Mouse (Mus musculus): Measurements from ENCODE around the gene Foxi1.
"Not testable (repeated sequence)": the region's sequence is repeated elsewhere in the genome, so short reads cannot be mapped to it uniquely, and the experiment has no call there.

Gene Foxi1

DNA sequence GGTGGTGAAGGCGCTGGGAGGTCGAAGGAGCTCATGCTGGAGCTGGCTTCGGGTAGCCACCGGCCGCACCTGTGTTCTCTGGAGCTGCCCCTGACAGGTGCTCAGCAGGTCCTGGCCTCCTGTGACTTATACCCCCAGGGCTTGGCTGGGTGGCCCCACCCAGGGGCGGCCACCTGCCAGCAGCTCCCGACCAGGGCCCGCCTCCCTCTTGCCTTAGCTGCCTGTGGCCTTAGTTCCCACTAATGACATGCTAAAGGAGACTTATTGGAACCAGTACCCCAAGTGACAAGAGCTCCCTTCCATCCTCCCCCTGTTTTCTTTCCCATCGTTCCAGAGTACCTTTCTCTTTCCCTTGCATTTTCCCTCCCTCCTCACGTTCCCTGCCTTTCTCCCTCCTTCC, at the start of gene Foxi1:
TSS of gene Foxi1 (minus strand) at position 101 of the 400 bp plus-strand sequence.
- DNase-seq (ENCODE audit: low spot score), result no peak

DNA sequence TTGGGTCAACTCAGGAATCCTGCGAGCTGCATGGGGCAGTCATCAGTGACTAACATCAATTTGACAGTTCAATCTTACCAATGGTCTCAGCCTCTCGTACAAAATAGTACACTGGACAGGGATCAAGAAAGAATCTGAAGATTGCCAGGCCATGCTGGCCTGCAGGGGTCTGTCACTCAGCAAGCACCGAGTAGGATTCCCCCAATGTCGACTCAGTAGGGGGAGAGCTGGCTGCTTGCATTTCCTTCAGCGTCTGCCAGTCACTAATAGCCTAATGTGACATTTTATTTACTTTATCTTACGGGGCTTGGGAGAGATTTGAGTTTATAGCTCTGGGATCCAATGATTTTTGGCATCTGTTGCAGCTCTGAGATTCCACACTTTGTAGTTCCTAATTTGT, 35.1 kb upstream of the Foxi1 start:
- DNase-seq (ENCODE audit: low spot score), result no peak

DNA sequence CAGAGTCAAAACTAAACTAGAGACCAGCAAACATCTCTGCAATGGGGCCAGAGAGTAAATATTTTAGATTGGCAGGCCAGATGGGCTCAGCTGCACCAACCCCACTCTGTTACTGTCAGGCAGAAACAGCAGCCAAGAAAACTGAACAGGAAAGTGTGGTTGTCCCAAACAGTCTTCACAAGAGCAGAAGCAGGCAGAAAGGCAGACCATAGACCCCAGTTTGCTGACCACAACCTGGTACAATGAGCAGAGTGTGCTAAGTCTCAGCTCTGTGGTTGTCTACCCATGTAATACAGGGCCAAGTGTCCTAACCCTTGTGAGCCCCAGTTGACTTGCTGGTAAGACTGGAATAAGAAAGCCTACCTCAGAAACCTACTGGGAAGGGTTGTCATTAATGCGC, 32.4 kb upstream of the Foxi1 start:
- no peak for DNase-seq (ENCODE audit: low spot score)

DNA sequence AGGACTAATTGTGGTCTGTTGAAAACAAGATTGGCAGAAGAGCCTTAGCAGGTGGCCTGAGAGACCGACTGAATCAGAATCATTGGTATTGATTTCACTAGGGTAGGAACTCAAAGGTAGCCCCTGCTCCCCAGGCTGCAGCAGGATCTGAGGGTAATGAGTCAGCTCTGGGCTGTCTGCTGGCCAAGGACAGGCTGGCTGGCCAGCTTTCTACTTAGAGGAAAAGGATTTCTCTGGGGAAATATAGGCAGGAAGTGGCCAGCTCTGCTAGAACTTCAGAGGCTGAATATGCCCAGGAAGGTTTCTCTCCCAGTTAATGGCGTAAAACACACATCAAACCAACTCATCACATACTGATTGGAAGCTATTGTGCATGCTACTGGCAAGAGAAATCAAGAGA, 31.8 kb upstream of the Foxi1 start:
- no peak for DNase-seq (ENCODE audit: low spot score)

DNA sequence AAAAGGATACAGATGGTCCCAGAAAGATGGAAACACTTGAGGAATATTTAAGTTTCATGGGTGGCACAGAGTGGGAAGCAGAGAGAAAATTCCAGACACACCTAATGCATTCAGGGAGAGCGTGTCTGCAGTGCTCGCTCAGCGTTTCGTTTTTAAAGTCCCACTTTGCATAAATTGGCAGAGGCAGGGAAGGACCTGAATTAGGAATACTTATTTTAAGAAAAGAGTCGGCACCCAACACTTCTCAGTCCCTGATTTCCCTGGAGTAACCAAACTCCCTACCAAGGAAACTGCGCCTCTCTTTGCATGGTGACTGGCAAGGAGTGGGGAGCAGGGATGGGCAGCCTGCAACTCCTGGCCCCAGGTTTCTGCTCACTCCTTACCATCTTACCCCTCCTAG, 29.0 kb upstream of the Foxi1 start:
- DNase-seq (ENCODE audit: low spot score), result no peak

DNA sequence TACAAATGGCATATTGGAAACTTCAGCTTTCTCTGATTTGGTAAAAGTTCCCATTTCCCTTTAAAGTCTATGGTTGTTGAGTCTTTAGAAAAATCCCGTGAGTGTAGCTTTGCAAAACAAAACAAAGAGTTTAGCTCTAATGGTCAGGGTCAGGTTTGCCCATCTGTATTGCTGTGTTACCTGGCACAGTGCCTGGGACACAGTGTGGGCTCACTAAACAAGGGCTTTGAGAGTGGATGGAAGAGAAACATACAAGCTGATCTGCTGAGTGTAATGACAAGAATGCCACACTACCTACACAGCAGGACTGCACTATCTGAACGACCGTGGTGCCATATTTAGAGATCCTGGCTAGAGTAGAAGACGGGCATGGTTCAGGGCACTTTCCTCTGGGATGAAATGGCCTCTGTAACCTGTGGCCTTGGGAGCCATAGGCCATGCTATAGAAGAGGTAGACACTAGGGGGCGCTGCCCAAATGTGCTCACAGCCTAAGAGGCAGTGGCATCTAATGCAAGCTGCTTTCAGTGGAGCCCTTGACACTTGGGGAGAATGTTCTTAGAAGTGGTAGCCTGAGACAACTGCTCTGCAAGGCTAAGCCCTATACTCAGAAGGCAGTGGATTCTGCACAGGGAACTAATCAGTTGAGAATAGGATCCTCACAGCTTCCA, 28.3 kb upstream of the Foxi1 start:
- DNase-seq (ENCODE audit: low spot score), result no peak

DNA sequence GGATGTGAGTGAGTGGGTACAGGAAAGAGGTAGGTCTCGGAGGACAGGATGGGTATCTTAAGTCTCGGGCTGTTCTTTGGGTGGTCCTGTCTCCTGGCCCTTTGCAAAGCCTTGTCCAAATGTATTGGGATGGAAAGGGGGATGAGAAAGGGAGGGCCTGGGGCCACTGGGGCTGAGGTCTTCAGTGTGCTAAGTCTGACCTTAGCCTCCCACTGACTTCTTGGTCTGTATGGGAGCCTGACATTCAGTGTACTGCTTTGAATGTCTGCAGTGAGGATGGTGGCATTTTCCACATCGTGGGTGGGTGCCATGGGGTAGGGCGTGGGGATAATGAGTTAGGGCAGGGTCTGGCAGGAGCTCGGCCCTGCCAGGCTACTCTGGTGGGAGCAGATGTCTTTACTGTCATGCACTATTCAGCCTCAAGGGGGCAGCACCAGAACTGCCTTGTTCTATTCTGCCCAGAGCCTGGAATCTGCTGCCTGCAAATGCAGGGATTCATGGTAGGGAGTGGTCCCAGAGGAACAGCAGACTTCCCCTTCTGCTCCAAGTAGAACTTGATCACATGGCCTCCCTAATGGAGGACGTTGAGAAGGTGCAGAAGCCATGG, 21.0 kb upstream of the Foxi1 start:
- DNase-seq (ENCODE audit: low spot score), result peak; percentile 38

DNA sequence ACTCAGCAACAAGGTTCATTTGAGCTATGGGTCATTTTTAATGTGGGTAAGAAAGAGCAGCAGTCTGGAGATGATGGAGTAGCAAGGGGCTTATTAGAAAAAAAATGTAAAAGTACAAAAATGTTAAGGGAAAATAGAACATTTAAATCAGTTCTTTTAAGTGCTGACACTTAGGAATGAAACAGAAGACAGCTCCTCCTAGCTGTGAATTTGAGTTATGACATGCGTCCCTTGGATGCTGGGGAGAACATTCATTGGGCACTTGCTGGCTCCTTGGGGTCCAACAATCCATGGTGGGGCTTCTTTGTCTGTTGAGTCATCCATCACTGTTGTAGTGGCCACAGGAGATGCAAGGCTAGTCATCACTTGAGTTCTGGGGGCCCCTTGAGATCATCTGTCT, 19.3 kb upstream of the Foxi1 start:
- DNase-seq (ENCODE audit: low spot score), result no peak

DNA sequence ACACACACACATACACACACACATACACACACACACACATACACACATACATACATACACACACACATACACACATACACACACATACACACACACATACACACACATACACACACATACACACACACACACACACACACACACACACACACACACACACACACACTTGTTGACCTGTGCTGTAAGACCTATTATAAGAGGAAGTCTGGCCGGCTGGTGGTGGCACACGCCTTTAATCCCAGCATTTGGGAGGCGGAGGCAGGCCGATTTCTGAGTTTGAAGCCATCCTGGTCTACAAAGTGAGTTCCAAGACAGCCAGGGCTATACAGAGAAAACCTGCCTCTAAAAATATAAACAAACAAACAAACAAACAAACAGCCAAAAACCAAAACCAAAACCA, 12.7 kb upstream of the Foxi1 start:
- not testable (repeated sequence) for DNase-seq (ENCODE audit: low spot score)

DNA sequence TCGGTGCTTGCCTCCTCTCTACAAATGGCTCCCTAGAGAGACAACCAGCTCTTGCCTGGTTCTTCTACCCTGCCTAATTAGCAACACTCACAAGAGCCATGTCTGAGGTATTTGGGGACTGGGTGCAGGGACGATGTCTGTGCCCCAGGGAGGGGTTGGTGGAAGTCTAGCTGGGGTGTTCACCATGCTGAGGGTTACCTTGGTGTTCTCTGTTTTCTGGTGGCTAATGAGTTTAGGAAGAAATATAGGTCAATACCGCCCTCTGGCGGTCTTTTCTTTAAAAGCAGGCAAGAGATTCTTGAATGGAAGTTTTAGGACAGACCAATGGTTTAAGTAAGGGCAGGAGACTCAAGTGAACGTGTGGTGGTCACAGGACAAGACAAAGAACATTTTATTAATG, 5.0 kb upstream of the Foxi1 start:
- no peak for DNase-seq (ENCODE audit: low spot score)

DNA sequence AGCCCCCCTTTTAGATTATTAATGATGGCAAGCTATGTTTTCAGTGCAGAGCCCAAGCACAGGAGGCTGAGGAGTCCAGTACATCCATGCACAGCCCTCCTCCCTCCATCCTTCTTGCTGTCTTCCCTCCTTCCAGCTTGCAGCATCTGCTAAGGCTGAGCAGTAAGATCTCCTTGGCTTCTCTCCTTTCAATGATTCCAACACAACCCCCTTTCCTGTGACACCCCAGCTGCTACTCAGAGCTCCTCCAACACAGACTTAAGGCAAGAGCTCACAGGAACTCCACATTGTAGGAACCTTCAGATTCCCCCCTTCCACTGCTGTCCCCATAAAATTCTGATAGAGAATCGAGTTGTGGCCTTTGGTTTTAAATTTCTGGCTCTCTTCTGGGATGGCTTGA, 5.1 kb downstream of the Foxi1 start:
- no peak for DNase-seq (ENCODE audit: low spot score)

DNA sequence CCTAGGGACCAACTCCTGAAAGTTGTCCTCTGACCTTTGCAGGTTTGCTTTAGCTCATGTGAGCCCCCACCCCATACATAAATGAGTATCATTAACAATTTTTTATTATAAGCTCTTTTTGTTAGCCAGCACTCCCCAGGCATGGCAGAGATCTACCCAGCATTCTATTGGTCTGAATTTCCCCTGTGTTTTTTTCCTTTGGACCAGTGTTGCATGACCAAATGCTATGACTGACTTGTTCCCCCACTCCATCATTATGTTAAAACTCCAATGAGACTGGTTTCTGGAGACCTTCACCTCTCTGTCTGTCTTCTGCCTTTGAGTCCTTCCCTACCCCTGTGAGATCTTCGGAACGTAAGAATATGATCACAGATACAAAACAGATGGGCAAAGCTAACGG, 12.7 kb downstream of the Foxi1 start:
- no peak for DNase-seq (ENCODE audit: low spot score)

DNA sequence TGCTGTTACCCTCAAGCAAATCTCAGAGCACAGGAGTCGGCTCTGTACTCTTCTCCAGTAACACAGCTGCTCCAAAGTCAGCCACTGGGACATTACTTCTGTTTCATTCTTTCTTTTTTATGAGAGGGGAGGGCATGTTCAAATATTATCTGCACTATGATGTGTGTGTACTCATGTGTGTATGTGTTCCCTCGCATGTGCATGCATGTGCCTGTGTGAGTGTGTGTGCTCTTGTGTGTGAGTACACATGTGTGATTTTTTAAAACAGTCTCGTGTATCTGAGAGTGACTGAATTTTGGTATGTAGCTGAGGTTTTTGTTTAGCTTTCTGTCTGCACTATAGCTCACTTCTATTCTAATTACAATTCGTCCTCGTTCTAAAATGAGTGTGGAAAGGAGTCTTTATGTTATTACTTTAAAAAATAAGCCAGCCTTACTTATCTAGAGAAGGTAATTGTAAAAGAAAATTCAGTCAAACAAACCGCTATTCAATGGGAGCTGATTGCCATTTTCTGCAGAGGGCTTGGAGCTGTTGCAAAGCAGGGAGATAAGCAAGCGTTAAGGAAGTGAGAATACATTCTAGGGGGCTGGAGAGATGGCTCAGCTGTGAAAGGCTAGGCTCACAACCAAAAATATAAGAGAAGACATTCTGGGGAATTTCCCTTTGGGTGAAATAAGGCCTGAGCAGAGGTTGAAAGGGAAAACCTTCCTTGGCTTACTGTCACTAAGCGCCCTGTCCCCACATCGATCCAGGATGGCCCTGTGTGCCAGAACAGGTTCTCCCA, 13.5 kb downstream of the Foxi1 start:
- no peak for DNase-seq (ENCODE audit: low spot score)

DNA sequence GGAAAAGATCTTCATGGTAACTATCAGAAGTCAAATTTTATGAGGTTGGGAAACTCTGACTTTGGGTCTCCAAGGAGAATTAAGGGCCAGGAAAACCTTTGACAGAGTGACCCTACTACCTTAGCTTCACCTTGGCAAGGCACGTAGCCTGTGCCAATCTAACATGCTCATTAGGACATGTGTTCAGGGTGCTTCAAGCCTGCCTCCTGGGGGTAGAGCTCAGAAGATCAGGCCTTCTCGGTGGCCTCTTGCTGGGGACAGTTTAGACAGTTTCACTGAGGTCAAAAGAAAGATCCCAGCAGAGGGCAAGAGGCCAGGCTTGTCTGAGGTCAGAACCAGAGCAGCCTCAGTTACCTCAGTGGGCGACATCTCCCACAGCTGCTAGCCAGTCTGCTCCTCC, 14.2 kb downstream of the Foxi1 start:
- DNase-seq (ENCODE audit: low spot score), result no peak

DNA sequence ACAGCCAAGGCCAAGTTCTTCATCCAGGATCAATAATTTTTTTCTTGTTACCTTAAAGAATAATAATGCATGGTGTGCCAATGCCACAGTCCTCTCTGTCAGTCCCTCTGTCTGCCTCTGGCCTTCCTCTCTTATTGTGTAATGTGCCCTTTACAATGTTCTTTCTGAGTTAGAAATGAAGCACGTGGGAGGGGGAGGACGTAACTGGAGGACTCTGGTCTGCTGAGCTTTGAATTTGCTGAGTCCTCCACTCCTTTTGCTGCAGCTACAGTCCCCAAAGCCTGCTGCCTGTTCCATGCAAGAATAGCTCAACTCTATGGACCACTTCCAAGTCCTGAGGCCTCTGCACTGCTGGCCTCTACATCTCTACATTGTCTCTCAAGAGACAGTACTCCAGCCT, 23.6 kb downstream of the Foxi1 start:
- no peak for DNase-seq (ENCODE audit: low spot score)

DNA sequence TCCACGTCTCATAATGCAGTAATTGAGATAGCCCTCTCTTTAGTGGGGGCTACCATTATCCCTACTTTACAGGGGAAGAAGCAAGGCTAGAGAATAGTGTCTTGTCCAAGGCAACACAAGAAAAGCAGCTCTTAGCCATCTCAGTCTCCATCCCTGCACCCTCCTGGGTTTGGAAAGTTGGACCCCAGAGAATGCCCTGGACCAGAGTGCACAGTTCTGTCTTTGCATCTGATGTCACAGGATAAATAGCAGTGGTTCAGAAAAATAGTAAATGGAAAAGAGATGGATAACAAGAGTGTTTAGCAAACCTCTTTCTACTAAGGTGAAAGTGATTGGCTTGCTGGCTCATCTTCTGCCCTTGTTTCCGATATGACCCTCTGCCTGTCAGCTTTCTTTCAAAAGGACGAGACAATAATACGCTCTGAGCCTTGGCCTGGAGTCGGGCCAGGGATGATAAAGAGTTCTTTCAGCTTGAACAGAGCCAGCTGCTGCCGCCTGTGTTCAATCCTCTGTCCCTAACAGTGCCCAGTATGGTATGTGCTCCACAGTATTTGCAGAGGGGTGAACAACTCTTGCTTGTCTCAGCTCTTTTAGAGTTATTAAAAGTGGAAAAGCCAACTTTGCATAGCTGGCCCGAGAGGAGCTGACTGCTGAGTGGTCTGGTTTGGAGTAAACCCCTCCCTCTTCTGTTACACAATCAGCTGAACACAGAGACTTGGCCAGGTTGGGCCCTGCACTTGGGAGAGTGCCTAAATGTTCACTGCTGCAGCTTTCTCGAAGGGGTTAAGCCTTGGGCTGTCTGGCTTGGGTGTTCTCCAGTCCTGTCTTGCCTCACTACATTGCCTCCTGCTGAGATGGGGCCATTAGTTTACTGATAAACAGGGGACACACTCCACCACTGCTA, 26.4 kb downstream of the Foxi1 start:
- peak; percentile 27 for DNase-seq (ENCODE audit: low spot score)

DNA sequence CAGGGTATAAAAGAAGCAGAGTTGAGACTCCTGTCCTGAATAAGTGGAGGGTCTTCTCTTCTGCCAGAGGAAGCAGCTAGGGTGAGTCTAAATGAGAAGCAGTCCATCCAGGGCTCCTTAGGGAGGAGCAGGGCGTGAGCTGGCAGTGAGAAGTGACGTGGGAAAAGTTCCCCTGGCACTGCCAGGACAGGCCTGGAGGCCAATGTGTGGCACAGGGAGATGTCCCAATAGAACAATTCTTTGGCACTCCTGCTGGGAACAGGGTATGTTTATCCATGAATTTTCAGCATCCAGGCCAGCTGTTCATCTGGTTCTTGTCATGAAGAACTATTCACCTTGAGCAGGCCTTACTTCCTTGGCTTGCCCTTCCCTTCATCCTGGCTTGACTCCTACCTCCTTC, 29.1 kb downstream of the Foxi1 start:
- DNase-seq (ENCODE audit: low spot score), result no peak

DNA sequence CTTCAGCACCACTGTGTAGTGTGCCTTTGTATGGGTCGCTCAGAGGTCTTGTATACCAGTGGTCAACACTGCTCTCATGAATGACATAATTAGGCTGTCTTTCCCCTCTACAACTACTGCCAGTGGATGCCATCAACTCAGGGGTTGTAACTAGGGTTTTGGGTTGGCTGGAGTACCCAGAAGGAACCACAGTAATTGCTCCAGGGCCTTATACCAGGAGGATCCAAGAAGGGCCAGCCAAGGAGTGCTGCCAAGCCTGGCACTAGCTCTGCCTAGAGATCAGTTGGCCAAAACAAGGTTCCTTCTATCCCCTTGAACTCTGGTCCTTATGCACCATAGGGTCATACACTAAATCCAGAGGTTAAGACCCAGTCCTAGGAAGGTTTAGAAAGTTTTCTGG, 31.5 kb downstream of the Foxi1 start:
- no peak for DNase-seq (ENCODE audit: low spot score)

DNA sequence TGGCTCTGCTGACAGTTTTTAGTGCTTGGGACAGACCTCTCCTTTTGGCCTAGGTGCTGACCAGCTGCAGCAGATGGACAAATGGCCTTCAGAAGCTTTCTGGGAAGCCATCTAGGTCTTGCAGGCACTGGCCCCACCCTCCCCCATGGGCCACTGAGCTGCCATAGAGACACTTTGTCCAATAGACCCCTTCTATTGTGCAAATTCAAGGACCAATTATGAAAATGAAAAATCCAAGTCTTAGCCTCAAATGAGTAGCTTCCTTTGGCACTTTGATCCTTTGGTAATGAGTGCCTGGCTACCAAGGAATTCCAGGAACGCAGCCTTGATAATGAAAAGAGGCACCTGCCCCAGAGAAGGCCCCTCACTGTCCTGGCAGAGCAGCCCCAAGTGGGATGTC, 36.7 kb downstream of the Foxi1 start:
- no peak for DNase-seq (ENCODE audit: low spot score)

DNA sequence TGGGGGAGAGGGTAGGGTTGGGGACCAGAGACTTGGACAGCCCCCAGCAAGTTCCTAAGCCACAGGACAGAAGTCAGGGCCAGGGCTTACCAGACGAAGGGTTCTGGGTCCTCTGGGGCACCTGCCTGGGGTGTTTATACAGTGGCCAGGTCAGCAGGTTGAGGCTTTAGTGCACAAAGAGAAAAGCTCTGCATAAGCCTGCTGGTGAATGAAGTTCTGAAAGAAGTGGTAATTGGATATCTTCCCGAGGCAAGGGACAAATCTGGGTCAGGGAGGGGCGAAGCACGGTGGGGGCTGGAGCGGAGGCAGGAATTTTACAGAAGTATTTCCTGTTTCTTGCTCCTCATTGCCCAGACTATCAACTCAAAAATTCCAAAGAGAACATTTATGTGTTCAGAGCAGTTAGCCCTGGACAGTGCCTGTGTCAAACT, 38.4 kb downstream of the Foxi1 start:
- peak; percentile 13 for DNase-seq (ENCODE audit: low spot score)

DNA sequence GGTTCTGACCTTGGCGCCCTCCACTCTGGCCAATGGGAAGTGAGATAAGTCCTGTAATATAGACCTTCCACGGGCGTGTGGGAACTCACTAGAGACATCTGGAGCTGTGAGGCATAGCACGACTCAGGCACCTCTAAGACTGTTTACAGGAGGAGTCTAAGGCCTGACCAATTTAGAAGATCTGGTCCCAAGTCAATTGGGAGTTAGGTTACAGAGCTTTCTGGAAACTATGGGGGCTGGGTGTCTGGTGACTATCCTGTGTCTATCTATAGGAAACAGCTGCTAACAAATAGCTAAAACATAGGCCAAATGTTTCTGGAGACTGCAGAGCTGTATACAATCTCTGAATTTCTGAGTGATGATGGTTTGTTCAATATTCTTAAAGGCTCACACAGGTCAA, 41.5 kb downstream of the Foxi1 start:
- no peak for DNase-seq (ENCODE audit: low spot score)

DNA sequence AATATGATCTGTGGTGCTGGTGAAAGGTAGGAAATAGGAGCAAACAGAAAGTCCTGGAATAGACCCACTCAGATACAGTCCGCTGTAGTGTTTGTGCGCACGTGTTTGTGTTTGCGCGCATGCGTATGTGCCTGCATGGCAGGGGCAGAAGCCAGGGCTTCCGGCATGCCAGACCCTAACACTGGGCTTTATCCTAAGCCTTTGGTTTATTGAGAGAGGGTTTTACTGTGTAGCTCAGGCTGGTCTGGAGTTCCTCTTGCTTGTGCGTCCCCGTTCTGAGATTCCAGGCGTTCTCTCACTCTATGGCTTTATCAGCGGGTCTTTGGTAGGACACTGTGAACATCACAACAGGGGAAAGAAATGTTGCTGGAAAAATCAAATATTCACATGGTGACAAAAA, 42.6 kb downstream of the Foxi1 start:
- no peak for DNase-seq (ENCODE audit: low spot score)
